Comparison of ENCODE assay signal across 8 mouse cellular contexts in the genomic region with DNA sequence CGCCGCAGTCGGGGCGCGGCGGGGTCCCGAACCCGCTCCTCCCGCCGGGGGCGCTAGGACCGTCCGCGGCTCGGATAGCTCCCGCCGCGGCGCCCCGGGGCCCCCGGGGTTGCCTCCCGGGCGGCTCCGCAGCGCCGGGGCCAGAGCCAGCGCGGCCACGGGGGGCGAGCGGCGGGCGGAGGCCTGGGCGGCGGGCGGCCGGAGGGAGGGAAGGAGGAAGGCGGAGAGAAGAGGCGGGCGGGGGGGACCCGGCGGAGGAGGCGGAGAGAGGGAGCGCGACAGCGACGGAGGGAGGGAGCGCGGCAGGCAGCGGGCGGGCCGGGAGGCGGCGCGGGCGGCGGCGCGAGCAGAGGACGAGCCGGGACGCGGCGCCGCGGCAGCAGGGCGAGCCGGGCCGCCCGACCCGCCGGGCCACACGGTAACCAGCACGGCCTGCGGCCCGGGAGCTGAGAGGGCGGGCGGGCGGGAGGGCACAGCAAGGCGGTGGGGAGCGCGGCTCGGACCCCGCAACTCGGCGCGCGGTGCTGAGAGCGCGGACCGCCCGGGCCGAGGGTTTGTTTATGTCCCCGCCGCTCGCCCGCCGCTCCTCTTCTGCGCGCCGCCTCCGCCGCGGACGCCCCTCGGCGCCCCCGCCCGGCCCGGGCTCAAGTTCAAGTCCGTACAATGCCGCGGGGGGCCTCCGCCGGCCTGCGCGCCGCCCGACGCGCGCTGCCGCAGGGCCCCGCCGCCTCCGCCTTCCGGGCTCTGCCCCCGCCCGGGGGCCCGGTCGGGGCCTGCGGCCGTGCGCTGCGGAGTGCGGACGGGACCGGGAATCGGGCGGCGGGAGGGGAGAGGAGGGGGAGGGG. TPM values are rescaled to one million over a fixed set of nuclear protein-coding genes. Genes with fewer than 3 reads are reported as not detected.
A peak's percentile ranks its signal among the peaks of the same experiment; 100 is the strongest.
DNase-seq lines count a peak whose midpoint lies in the region; ATAC-seq and TF ChIP-seq lines count a peak whose summit lies in the region.
"Had no signal": no experiment of that assay in that cellular context is flagged by ENCODE, and none has a peak within 500 bp of the region (broad histone marks: within the 10 kb centered on the region; RNA-seq: fewer than 3 reads in every experiment).

No protein-coding gene starts in this region.

- H3K27me3 ChIP-seq in forebrain, embryonic 14.5 days (replicated peaks; ENCODE audit: control insufficient read depth, insufficient read depth, low read length) = no peaks in the 10 kb centered on the region
- peaks cover 72% of the 10 kb centered on the region for H3K27me3 ChIP-seq in hindbrain, embryonic 10.5 days (ENCODE audit: insufficient read depth, poor library complexity, severe bottlenecking)
- peaks cover 29% of the 10 kb centered on the region for H3K27me3 ChIP-seq in megakaryocyte, embryonic 14.5 days (replicated peaks)
- H3K27me3 ChIP-seq in spleen, adult 2 months (ENCODE audit: control insufficient read depth, insufficient read depth, low read length) = no peaks in the 10 kb centered on the region

- peak overlapping the region; percentile 84 for H3K4me3 ChIP-seq in forebrain, embryonic 14.5 days (ENCODE audit: low read depth, low read length)
- peak overlapping the region; percentile 79 for H3K4me3 ChIP-seq in hindbrain, embryonic 10.5 days
- peak overlapping the region; percentile 94 for H3K4me3 ChIP-seq in megakaryocyte, embryonic 14.5 days (replicated peaks)
- H3K4me3 ChIP-seq in spleen, adult 2 months (ENCODE audit: extremely low read depth, insufficient read depth, insufficient read length) = peak overlapping the region; percentile 91

- TF ChIP-seq CTCF in spleen, adult 2 months (IDR thresholded peaks at IDR 0.05; ENCODE audit: extremely low read depth, insufficient read depth, insufficient read length, insufficient replicate concordance) = no peak

- no peaks in the 10 kb centered on the region for H3K36me3 ChIP-seq in forebrain, embryonic 14.5 days (ENCODE audit: control insufficient read depth, insufficient read depth, low read length)
- H3K36me3 ChIP-seq in hindbrain, embryonic 10.5 days = no peaks in the 10 kb centered on the region
- H3K36me3 ChIP-seq in megakaryocyte, embryonic 14.5 days (replicated peaks; ENCODE audit: low read length) = peaks cover 9% of the 10 kb centered on the region
- no peaks in the 10 kb centered on the region for H3K36me3 ChIP-seq in spleen, adult 2 months (ENCODE audit: control insufficient read depth, insufficient read depth, low read length)

- peak overlapping the region; percentile 85 for H3K9ac ChIP-seq in forebrain, embryonic 14.5 days (ENCODE audit: low read length)

- H3K27ac ChIP-seq in forebrain, embryonic 14.5 days (ENCODE audit: low read depth, low read length) = peak overlapping the region; percentile 87
- peak overlapping the region; percentile 91 for H3K27ac ChIP-seq in hindbrain, embryonic 10.5 days
- H3K27ac ChIP-seq in spleen, adult 2 months (ENCODE audit: insufficient read depth, low read length) = peak overlapping the region; percentile 66
- H3K27ac ChIP-seq: macrophage had no signal

- H3K9me3 ChIP-seq in forebrain, embryonic 14.5 days (replicated peaks; ENCODE audit: control insufficient read depth, low read length) = no peaks in the 10 kb centered on the region
- no peaks in the 10 kb centered on the region for H3K9me3 ChIP-seq in hindbrain, embryonic 10.5 days
- H3K9me3 ChIP-seq in megakaryocyte, embryonic 14.5 days = no peaks in the 10 kb centered on the region

- peak overlapping the region; percentile 75 for H3K4me2 ChIP-seq in forebrain, embryonic 14.5 days (ENCODE audit: low read length)

- TF ChIP-seq POLR2A in spleen, adult 2 months (IDR thresholded peaks at IDR 0.05; ENCODE audit: low read depth, low read length) = no peak

- ATAC-seq in forebrain, embryonic 14.5 days = peak; percentile 56

- DNase-seq in Muller cell, postnatal 12 days (ENCODE audit: inconsistent ontology term) = peak; percentile 80
- peak; percentile 45 for DNase-seq in brain, embryonic 18.5 days (ENCODE audit: low read depth, low spot score)
- DNase-seq in forebrain, embryonic 14.5 days (ENCODE audit: low spot score) = peak; percentile 73
- DNase-seq in hindbrain, embryonic 10.5 days (ENCODE audit: low spot score) = peak; percentile 52
- peak; percentile 72 to 74 for DNase-seq in layer of hippocampus, postnatal 36 days
- DNase-seq in spleen, adult 2 months (ENCODE audit: low read depth in 1 of 2, low spot score in 2 of 2) = peak in 1 of 2 experiments; percentile 63

- H3K4me1 ChIP-seq in forebrain, embryonic 14.5 days (ENCODE audit: control insufficient read depth, insufficient read depth, low read length) = peaks cover 21% of the 10 kb centered on the region; the same call in 1 of the 2 replicates
- H3K4me1 ChIP-seq in hindbrain, embryonic 10.5 days (replicated peaks) = peaks cover 53% of the 10 kb centered on the region
- peaks cover 61% of the 10 kb centered on the region for H3K4me1 ChIP-seq in megakaryocyte, embryonic 14.5 days
- H3K4me1 ChIP-seq in spleen, adult 2 months (ENCODE audit: control insufficient read depth, insufficient read depth, insufficient read length) = peaks cover 15% of the 10 kb centered on the region

- 0% methylated on average over 26 of the region's 141 CpGs for WGBS in forebrain, embryonic 14.5 days
- WGBS in hindbrain, embryonic 10.5 days = under 1% methylated on average over 125 of the region's 141 CpGs
- 3% methylated on average over 56 of the region's 141 CpGs for WGBS in spleen, adult 2 months

RNA-seq across cellular contexts. Expression of a gene that starts 1.1 kb away (rescaled TPM):
- polyA plus RNA-seq in forebrain, embryonic 14.5 days (2014; fragmentation: Nextera tagmentation; extraction: Ambion mirVana) = 28.0 and 32.0 TPM in 2 replicates
- polyA plus RNA-seq in hindbrain, embryonic 10.5 days (2016; fragmentation: Nextera tagmentation; extraction: Ambion mirVana) = 114 and 127 TPM in 2 replicates
- total RNA-seq in layer of hippocampus, postnatal 36 days (2021) = 10 to 100 TPM; 75.4 to 79.8 TPM
- polyA plus RNA-seq in megakaryocyte, embryonic 14.5 days (2012; ENCODE audit: insufficient read depth, low replicate concordance) = 27.5 and 30.1 TPM in 2 replicates
- 19.3 and 22.4 TPM in 2 replicates for polyA plus RNA-seq in spleen, adult 2 months (2012; rRNA removed)
